Mouse (Mus musculus) cerebral cortex, adult 2 months (tissue): ENCODE results near the gene Plekhd1.

Experiments used
- WGBS: fragments of 180-500 bp; shearing (Covaris S2); methylation state at CpG from one replicate; pipeline ENCODE4 v1.1.7; 2018; 5-methylcytosine and 5-hydroxymethylcytosine counted together

The Plekhd1 gene

GRCm38 (mm10) chr12:80699144-80699531, 6.7 kb downstream of the Plekhd1 start:
- 85% methylated on average over 2 of the region's 2 CpGs for WGBS

GRCm38 (mm10) chr12:80701332-80701731, 8.9 kb downstream of the Plekhd1 start:
- 52% methylated on average over 7 of the region's 7 CpGs for WGBS

GRCm38 (mm10) chr12:80706208-80706914, 14.0 kb downstream of the Plekhd1 start:
- WGBS: 43% methylated on average over 11 of the region's 11 CpGs

- WGBS: 25% methylated on average over 6 of the region's 6 CpGs
Observed at GRCm38 (mm10) chr12:80706915-80707604, 14.7 kb downstream of the Plekhd1 start.

GRCm38 (mm10) chr12:80715915-80716314, 23.5 kb downstream of the Plekhd1 start:
- WGBS: 68% methylated on average over 6 of the region's 6 CpGs

- WGBS: 72% methylated on average over 2 of the region's 2 CpGs
Observed at GRCm38 (mm10) chr12:80719141-80719540, 26.8 kb downstream of the Plekhd1 start.

GRCm38 (mm10) chr12:80720507-80720906, 28.1 kb downstream of the Plekhd1 start:
- 71% methylated on average over 12 of the region's 12 CpGs for WGBS

GRCm38 (mm10) chr12:80721458-80721857, 29.1 kb downstream of the Plekhd1 start:
- WGBS: 89% methylated on average over 15 of the region's 15 CpGs

- 17% methylated on average over 10 of the region's 10 CpGs for WGBS
Observed at GRCm38 (mm10) chr12:80724853-80725559, 32.6 kb downstream of the Plekhd1 start.

- WGBS: 38% methylated on average over 1 of the region's 1 CpGs
Observed at GRCm38 (mm10) chr12:80728207-80728606, 35.8 kb downstream of the Plekhd1 start.

- 68% methylated on average over 2 of the region's 2 CpGs for WGBS
Observed at GRCm38 (mm10) chr12:80728814-80729213, 36.4 kb downstream of the Plekhd1 start.

- WGBS: 43% methylated on average over 12 of the region's 12 CpGs
Observed at GRCm38 (mm10) chr12:80729758-80730530, 37.6 kb downstream of the Plekhd1 start.

GRCm38 (mm10) chr12:80730567-80730966, 38.2 kb downstream of the Plekhd1 start:
- 4% methylated on average over 9 of the region's 9 CpGs for WGBS

GRCm38 (mm10) chr12:80734526-80735470, 42.4 kb downstream of the Plekhd1 start:
- 71% methylated on average over 13 of the region's 13 CpGs for WGBS

GRCm38 (mm10) chr12:80736464-80737282, 44.3 kb downstream of the Plekhd1 start:
- 6% methylated on average over 13 of the region's 13 CpGs for WGBS

GRCm38 (mm10) chr12:80737283-80737600, 44.9 kb downstream of the Plekhd1 start:
- 54% methylated on average over 5 of the region's 5 CpGs for WGBS

- WGBS: 49% methylated on average over 9 of the region's 9 CpGs
Observed at GRCm38 (mm10) chr12:80739482-80739881, 47.1 kb downstream of the Plekhd1 start.

- 96% methylated on average over 1 of the region's 1 CpGs for WGBS
Observed at GRCm38 (mm10) chr12:80744614-80745013, 52.2 kb downstream of the Plekhd1 start.

GRCm38 (mm10) chr12:80746031-80746813, 53.8 kb downstream of the Plekhd1 start:
- WGBS: 43% methylated on average over 8 of the region's 8 CpGs
